Mouse (Mus musculus) embryo, embryonic 10.5 days (tissue): Measurements from ENCODE around the gene Ninj1.

ENCODE experiments used
- DNase-seq: peaks from one replicate; pipeline ENCODE4 v3.0.0-alpha.2; 2015; ENCODE audit warnings: low spot score

Ninj1 gene

DNA sequence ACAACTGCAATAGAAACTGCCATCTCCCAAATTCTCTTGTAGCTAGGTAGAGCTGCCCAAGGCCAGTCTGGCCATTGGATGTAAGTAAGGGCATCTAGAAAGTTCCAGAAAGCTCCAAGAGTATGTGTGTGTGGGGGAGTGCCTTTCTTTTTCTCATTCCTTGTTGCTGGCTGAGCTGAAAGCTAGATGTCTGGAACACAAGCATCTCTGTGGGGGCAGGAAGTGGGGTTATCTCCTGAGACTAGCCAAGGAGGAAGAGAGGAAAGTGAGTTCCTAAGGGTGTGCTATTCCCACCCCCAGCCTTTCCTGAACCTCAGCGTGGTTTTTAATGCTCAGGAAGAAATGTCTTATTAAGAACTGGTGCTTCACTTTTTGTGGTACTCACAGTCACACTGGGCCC, 15.6 kb upstream of the Ninj1 start:
- no peak for DNase-seq

DNA sequence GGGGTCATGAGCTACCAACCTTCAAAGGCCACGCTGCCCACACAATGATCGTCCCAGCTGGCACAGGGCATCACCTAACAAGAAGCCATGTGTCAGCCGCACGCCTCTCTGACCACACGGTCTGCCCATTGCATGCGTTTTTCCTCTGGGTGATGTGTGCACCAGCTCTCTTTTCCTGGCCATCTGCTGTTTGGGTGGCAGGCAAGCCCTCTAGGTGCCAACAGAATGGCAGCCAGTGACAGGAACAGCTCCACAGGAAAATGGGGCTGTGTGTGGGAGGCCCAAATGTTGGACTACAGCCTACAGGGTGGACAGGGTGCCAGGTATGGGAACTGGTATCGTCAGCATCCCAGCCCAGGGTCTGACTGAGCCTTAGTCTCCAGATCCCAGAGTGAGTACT, 14.9 kb upstream of the Ninj1 start:
- DNase-seq: no peak

DNA sequence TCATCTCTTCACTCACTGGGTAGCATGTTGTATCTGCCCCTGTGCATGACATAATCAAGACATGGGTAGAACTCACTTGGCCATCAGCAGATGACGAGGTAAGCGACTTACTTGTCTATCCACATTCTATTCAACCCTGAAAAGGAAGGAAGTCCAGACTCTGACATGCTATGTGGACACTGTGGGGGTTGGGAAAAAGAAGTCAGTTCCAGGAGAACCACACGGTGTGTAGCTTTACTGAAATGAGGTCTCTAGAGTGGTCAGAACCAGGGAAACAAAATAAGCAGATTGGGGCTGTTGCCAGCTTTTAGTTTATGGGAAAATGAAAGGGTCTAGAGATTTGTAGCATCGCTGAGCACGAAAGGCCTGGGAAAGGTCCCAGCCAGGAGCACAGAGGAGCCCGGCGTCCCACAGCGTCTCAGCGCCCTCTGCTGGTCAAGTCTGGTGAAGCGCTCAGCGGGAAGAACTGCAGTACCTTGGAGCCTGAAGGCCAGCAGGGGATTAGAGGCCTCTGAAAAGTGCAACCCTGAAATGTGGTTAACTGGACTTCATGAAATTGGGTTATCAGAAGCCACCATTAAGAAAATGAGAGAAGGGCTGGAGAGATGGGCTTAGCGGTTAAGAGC, 14.2 kb upstream of the Ninj1 start:
- peak; percentile 93 for DNase-seq

DNA sequence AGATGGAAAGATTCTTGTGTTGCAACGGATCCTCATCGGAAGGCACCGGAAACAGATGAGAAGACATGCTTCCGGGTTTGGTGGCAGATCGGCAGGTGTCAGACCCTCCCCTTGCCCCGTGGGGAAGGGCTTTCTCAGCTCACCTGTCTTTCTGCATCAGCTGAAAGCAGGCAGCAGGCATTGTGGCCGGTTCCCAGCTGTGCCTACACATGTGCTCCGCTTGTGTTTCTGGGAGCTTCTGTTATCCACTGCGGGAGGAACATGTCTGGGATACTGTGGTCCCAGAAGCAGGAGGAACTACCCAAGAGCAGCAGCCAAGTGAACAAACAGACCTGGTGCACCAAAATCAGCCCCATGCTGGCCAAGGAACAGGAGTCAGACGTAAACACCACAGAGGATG, 11.8 kb upstream of the Ninj1 start:
- no peak for DNase-seq

DNA sequence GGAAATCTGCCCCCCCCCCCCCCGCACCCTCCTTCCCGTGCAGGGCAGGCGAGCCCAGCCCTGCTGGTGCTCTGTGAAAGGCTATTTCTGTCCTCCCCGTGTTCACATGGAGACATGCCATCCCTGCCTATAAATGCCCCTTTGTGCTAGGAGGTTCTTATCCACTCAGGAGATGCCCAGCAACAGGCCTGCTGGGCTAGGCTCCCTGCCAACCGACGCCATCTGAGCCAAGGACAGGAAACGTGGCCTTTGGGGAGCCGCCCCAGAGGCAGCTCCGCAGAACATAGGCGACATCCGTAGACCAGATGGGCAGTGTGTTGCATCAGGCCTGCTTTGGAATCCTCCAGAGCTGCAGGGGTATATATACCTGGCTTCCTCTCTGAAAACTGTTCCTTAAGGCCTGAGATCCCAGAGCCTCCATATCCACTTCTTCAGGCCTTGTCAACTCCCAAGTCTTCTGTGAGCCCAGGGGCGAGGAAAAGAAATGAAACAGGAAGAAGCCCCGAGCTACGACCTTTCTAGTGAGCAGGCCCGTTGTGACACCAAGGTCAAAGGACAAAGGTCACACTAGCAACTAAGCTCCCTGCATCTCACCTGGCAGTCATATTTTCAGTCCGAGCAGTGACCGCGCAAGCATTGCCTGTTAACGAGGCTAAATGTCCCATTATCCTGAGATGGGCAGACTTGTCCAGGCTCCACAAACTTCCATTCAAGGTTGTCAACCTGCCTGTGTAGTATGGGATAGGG, 8.3 kb upstream of the Ninj1 start:
- no peak for DNase-seq

DNA sequence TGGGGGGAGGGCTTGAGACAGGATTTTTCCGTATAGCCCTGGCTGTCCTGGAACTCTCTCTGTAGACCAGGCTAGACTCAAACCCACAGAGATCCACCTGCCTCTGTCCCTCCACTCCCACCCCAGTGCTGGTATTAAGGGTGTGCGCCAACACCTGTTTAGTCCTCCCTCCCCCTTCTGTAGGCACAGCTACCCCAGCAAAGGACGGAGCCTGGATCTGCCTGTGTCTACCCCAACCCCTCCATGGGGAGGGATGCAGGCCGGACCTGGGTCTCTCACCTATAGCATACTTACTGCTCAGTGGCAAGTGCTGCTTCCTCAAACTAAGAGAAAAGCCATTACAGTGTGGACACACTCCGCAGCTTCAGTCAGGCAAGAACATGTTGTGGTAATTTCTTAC, 7.0 kb upstream of the Ninj1 start:
- no peak for DNase-seq

DNA sequence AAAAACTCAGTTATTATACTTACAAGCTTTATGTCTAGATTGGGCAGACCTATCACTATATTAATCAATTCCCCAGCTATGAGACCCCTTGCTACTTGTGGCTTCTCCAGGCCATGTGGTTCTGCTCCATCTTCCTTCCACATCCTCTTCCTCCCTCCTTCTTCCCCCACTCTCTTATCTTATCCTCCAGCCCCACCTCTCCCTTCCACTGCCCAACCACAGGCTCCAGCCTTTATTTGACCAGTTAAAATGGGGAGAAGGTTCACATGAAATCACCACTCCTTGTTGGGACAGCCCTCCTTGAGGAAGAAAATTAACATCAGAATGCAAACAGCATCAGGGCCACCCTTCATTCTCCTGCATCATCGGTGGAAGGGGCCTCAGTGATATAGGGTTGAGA, 6.6 kb upstream of the Ninj1 start:
- no peak for DNase-seq

DNA sequence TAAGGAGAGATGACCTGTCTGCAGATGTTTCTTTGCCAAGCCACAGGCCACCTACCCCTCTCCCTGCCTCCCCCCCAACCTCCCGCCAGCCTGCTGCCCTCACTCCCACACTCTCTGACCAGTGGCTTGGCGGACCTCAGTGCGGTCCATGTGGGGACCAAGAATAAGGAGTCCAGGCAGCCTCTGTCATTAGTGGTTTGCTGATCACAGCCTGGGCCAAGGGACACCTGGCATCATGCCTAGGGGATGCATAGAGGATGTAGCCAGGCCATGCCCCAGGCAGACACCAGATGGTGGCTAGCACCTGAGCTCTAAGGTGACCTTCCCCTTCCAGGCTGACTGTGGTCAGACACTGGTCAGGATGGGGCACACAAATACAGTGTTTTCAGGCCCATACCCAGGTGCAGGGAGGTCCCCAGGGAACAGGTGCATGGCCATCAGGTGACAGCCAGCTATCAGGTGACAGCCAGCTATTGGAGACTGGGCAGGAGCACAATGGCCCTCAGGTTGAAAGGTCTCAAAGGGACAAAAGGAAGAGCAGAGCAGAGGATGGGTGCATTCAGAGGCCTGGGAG, 5.8 kb upstream of the Ninj1 start:
- no peak for DNase-seq

DNA sequence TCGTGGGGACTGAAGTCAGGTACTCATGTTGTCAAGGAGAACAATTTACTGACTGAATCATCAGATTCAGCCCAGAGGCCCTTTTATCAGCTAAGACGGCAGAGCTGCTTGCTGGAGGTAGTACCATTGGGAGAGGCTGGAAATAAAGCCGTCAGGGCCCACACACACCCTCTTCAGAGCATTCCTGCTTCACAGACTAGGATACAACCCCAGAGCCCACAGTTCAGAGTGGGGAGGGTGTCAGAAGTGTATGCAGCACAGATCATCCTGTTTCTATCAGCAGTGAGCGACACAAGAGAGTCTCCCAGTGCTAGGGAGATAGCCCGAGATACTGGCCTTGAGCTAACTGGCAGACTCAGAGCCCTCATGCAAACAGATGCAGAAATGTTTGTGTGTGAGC, 4.1 kb upstream of the Ninj1 start:
- no peak for DNase-seq

DNA sequence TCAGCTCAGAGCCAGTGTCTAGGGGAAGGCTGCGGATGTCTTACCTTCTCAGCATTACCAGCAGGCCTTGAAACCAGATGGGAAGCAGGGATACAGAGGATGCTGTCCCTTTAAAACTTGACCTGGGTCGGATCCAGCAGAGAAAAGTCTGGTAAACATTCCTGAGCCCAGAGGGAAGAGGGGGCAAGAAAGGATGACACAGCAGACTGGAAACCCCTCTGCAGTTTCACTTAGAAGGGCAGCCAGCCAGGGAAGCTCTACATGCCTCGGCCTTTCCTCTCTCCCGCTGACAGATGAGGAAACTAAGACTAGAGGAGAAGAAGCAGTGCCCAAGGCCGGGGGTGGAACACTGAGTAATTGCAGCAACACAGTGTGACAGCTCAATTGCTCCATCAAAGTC, 3.6 kb upstream of the Ninj1 start:
- no peak for DNase-seq

DNA sequence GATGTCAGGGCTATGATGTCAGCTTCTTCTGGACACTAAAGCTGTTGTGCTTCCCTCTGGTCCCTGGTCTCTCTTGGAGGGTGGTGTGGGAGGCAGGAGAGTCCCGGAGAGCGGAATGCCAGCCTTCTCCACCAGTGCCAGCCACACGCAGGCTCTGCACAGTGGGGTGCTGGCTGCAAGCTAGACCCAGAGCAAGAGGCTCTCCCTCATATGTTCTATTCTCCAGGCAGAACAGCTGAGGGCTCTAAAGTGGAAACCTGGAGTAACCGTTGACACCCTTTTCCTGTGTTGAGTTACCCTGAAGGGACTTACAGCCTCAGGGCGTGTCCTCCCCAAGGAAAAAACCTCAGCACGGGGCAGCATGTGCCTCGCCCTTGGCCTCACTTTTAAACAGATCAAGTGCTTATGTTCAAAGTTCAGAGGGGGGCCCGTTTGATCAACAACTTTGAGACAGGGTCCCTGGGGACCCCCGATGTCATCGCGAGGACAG, 442 bp upstream of the Ninj1 start:
- no peak for DNase-seq

DNA sequence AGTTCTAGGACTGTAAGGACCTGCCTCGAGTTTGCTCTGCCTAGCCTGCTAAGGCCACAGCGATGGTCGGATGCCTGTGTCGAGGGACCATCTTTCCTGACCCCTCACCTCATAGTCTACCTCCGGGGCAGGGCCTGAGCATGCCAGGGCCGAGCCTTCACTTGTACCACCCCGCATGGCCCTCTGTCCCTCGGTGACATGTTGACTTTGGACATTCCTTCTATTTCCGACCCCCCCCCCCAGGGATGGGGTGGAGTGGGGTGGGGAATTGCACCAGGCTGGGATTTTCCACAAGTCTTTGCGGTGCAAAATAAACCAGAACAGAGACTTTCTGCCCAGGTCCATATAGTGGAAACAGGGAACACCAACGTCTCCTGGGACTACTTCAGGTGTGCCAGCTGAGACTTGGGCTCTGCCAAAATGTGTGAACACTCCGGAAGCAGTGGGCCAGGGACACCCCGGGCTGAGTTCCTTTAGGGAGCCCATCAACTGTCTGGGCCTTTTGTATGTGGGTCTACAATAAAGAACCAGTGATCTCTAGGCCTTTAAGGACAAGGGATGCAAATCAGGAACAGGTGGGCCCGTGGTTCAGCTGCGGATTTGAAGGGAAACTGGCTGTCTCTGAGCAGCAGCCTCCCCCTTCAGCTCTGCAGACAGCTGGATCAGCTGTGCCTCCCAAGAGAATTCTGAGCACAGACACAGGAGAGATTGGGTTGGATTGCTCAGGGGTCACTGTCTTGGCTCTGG, 1.1 kb downstream of the Ninj1 start:
- DNase-seq: peak; percentile 33

DNA sequence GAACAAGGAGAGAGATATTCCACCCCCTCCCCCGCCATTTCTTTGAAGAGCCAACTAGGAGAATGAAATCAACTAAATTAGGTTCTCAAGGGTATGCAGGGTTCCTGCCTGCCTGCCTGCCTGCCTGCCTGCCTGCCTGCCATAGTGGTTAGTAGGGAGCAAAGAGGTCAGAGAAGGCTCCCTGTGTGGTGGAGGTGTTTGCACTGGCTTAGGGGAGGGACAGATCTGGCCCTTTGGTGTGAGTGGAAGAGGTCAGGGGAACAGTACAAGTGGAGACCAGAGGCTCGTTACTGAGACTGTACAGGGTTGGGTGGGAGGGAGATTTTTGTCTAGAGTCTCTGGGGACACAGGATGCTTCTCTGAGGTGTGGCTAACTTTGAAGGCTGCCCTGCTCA, 1.7 kb downstream of the Ninj1 start:
- no peak for DNase-seq

DNA sequence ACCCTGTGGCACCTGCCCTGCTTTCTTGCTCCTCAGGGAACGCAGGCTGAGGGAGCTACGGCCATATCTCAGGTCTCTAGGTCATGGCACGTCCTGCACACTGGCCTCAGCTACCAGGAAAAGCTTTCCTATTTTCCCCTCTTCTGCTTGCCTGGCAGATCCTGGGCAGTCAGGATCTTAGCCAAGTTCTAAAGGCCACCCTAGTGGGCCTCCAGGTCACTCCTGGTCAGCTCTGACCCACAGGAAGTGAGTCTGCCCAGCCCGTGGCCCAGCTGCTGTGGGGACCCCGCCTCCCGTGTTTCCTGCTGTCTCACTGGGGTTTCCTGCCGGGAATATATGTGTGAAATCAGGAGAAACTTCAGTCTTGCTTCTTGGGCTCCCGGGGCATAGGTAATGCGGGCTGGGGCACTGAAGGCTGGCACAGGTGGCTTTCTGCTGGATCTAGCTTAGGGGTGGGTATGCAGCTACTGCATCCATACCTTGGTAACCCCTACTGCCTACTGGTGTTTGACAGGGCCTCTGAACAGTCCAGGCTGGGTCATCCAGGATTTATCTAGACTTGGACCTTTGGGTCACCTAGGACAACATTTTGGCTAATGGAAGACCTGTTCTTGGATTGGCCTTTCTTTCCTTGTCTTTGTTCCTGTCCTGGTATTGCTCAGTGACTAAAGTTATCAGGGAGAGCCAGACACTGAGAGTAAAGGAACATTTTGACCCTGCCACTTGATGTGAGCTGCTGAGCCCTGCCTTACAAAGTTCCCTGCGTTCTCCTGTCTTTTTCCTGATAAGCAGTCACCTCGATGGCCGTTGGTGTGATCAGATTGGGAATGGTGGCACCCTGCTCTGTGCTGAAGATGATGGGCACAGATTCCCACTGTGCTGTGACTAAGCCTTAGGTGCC, 2.9 kb downstream of the Ninj1 start:
- DNase-seq: no peak

DNA sequence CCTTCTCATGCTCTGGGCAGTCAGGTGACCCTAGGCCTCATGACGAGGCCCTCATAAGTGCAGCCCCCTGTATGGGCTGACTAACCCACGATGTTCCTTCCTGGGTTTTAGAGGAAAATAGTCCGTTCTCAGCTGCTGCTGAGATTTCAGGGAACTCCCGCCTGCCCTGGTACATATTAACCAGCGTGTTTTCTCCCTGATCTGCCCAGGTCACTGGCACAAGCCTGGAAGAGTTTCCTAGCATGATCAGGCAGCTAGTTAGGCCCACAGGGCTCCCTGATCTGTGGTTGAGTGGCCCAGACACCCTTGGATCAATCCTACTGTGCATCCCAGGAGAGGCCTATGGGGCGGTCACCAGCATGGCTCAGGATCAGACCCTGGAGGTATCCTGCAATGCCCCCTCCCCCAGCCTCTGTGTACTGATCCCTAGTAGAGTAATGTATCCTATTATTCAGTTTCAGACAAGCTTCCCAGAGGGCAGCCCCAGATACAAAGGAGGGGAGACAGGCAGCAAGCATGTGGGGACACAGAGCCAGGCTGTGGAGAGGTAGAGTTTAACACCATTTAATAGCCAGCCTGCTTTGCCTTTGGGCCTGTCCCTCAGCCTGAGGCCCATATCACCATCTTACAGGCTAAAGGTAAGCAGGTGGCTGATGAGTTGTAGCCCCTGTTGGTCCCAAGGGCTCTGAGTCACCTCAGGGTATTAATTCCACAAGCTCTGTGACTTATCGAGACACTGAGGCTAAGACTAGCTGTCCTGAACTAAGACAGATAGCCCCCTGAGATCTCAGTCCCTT, 3.8 kb downstream of the Ninj1 start:
- DNase-seq: no peak

DNA sequence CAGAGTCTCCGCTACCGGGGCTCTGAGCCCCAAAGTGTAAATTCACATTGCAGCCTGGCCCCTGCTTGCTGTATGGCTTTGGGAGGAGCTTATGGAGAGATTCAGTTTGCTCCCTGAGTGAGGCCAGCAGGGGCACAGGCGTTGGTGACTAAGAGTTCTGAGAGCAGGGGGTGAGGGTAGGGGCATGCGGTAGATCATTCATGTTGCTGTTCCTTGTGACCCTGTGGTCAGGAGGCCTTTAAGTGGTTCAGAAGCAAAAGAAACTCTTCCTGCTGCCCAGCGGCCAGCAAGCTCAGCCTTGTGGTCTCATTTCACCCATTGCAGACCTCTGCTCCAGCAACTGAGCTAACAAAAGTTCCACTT, 4.4 kb downstream of the Ninj1 start:
- no peak for DNase-seq

DNA sequence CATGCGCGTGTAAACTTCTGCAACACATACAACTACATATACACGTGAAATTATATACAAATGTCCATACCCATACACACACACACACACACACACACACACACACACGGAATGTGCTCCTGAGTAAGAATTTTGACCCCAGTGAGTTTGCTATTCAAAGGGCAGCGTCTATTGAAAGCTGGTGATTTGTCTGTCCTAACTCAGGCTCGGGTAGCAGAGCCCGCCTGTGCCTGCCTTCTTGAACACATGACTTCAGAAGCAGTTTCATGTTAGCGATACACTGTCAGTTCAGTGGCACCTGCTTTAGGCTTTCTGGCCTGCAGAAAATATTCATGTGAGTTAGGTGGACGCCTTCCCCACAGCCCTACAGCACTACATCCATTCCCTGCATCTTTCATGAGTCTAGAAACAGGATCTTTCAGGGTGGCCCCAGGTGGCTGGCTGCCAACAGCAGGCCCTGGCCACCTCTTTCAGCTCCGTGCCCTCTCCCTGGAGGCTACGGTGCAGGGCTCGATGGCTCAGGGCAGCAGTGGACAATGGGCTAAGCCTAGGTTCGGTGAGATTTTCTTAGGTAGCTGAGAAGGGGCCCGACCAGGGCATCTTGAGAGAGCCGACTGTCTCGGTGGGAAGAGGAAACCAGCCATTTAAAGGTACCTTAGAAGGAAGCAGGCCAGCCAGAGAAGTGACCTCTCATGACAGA, 5.0 kb downstream of the Ninj1 start:
- no peak for DNase-seq

DNA sequence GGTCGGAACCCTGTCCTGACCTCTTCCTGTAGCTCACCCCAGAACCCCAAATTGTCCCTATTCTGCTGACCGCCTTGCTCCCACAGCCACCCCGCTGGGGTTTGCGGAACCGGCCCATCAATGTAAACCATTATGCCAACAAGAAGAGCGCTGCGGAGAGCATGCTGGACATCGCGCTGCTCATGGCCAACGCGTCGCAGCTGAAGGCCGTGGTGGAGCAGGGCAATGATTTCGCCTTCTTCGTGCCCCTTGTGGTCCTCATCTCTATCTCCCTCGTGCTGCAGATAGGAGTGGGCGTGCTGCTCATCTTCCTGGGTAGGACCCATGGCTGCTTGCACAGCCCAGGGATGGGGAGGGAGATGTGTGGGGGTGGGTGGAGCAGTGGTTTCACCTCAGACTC, 6.4 kb downstream of the Ninj1 start:
- DNase-seq: no peak

DNA sequence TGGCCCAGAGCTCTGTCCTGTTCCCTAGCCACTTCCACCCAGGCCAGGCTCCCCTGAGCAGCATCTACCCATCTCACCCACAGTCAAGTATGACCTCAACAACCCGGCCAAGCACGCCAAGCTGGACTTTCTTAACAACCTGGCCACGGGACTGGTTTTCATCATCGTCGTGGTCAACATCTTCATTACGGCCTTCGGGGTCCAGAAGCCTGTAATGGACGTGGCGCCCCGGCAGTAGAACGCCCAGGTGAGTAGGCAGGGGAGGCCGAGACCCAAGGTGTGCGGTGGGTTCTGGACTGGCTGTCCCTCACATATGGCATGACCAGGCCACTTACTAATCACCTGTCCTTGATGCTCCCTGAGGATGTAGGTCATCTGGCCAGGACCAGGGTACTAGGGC, 7.5 kb downstream of the Ninj1 start:
- no peak for DNase-seq

DNA sequence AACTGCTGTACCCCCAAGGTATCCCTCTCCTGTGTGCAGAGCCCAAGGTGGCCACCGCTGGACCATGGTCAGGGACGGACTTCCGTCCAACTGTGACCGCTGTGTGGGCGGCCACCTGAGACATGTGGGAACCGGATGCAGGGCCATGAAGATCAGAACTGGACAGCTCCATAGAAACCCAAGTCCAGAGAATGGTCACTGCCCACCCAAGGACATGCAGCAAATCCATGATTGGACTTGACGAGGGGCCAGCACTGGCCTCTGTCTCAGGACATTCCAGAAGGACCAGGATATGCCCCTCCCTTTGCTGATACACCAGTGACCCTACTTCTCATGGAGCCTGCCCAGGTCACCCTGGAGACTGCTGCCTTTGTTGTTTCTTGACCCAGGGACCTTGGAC, 8.4 kb downstream of the Ninj1 start:
- DNase-seq: no peak
